In genomic region chr1:58080446-58080845, GRCm38 (mm10) we compare ENCODE assay signal across 36 mouse cellular contexts. TPM values are rescaled to one million over a fixed set of nuclear protein-coding genes. Genes with fewer than 3 reads are reported as not detected.
"Had no signal": no experiment of that assay in that cellular context is flagged by ENCODE, and none has a peak within 500 bp of the region (broad histone marks: within the 10 kb centered on the region; RNA-seq: fewer than 3 reads in every experiment).

No protein-coding gene starts in this region.

- H3K9me3 ChIP-seq: limb, embryonic 10.5 days; limb, embryonic 12.5 days; limb, embryonic 13.5 days; limb, embryonic 15.5 days; liver, embryonic 12.5 days; liver, embryonic 13.5 days; liver, embryonic 15.5 days; lung, embryonic 15.5 days; midbrain, embryonic 10.5 days; midbrain, embryonic 12.5 days; midbrain, embryonic 13.5 days; midbrain, embryonic 15.5 days; neural tube, embryonic 12.5 days had no signal

- H3K4me3 ChIP-seq: left cerebral cortex, adult 2 months; limb, embryonic 10.5 days; limb, embryonic 12.5 days; limb, embryonic 13.5 days; limb, embryonic 15.5 days; liver, embryonic 12.5 days; liver, embryonic 13.5 days; liver, embryonic 15.5 days; lung, embryonic 15.5 days; megakaryocyte, embryonic 14.5 days; midbrain, embryonic 10.5 days; midbrain, embryonic 12.5 days; midbrain, embryonic 13.5 days; midbrain, embryonic 15.5 days; myocyte; neural tube, embryonic 12.5 days had no signal

- H3K36me3 ChIP-seq: limb, embryonic 10.5 days; limb, embryonic 12.5 days; limb, embryonic 13.5 days; limb, embryonic 15.5 days; liver, embryonic 12.5 days; liver, embryonic 13.5 days; liver, embryonic 15.5 days; lung, embryonic 15.5 days; midbrain, embryonic 10.5 days; midbrain, embryonic 12.5 days; midbrain, embryonic 13.5 days; midbrain, embryonic 15.5 days; neural tube, embryonic 12.5 days had no signal

- H3K9ac ChIP-seq: limb, embryonic 12.5 days; limb, embryonic 13.5 days; limb, embryonic 15.5 days; liver, embryonic 12.5 days; liver, embryonic 13.5 days; liver, embryonic 14.5 days; liver, embryonic 15.5 days; liver, postnatal 0 days; lung, embryonic 14.5 days; lung, embryonic 15.5 days; midbrain, embryonic 12.5 days; midbrain, embryonic 13.5 days; midbrain, embryonic 15.5 days; neural tube, embryonic 12.5 days had no signal

- H3K27ac ChIP-seq: left cerebral cortex, adult 2 months; limb, embryonic 10.5 days; limb, embryonic 12.5 days; limb, embryonic 13.5 days; limb, embryonic 15.5 days; liver, embryonic 12.5 days; liver, embryonic 13.5 days; liver, embryonic 14.5 days; liver, embryonic 15.5 days; lung, embryonic 15.5 days; macrophage; midbrain, embryonic 10.5 days; midbrain, embryonic 12.5 days; midbrain, embryonic 13.5 days; midbrain, embryonic 15.5 days; neural tube, embryonic 12.5 days had no signal

- DNase-seq: left cerebral cortex, postnatal 4 days; liver; liver, embryonic 13.5 days; liver, postnatal 0 days; lung, adult 18-20 months; lung, adult 2 months; lung, postnatal 10 days; lung, postnatal 14 days; lung, postnatal 4 days; midbrain, embryonic 14.5 days had no signal

- ATAC-seq: liver, embryonic 12.5 days; liver, postnatal 0 days; lung, postnatal 0 days; midbrain, embryonic 13.5 days; midbrain, embryonic 15.5 days; midbrain, embryonic 16.5 days had no signal

- H3K4me2 ChIP-seq: limb, embryonic 12.5 days; limb, embryonic 13.5 days; limb, embryonic 15.5 days; liver, embryonic 12.5 days; liver, embryonic 13.5 days; liver, embryonic 15.5 days; lung, embryonic 14.5 days; lung, embryonic 15.5 days; midbrain, embryonic 11.5 days; midbrain, embryonic 12.5 days; midbrain, embryonic 13.5 days; midbrain, embryonic 15.5 days; neural tube, embryonic 12.5 days had no signal

- H3K27me3 ChIP-seq: limb, embryonic 12.5 days; limb, embryonic 13.5 days; limb, embryonic 15.5 days; liver, embryonic 12.5 days; liver, embryonic 13.5 days; liver, embryonic 15.5 days; lung, embryonic 15.5 days; megakaryocyte, embryonic 14.5 days; midbrain, embryonic 12.5 days; midbrain, embryonic 13.5 days; midbrain, embryonic 15.5 days; neural tube, embryonic 12.5 days had no signal

- H3K4me1 ChIP-seq: limb, embryonic 10.5 days; limb, embryonic 12.5 days; limb, embryonic 13.5 days; limb, embryonic 15.5 days; liver, embryonic 12.5 days; liver, embryonic 13.5 days; liver, embryonic 15.5 days; lung, embryonic 15.5 days; megakaryocyte, embryonic 14.5 days; midbrain, embryonic 10.5 days; midbrain, embryonic 12.5 days; midbrain, embryonic 13.5 days; midbrain, embryonic 15.5 days; neural tube, embryonic 12.5 days had no signal

RNA-seq across cellular contexts. Expression of gene Aox3, which starts 32.5 kb away (rescaled TPM):
- total RNA-seq: megakaryocyte progenitor cell, adult 5-6 weeks; megakaryocyte-erythroid progenitor cell, adult 5-6 weeks; midbrain, postnatal 0 days had no signal
- polyA plus RNA-seq: liver, embryonic 12.5 days; macrophage; myocyte; neural tube, embryonic 11.5 days had no signal

RNA-seq across cellular contexts. Expression of gene Aox1, which starts 50.7 kb away (rescaled TPM):
- total RNA-seq: megakaryocyte progenitor cell, adult 5-6 weeks; megakaryocyte-erythroid progenitor cell, adult 5-6 weeks had no signal
- polyA plus RNA-seq: limb, embryonic 11.5 days had no signal
